Mouse (Mus musculus) left cerebral cortex, adult 9 months (tissue): ENCODE measurements around the gene Dolpp1.
A peak's percentile ranks its signal among the peaks of the same experiment; 100 is the strongest.

Experiments
- DNase-seq, 2 experiments: peaks; one replicate each; pipeline ENCODE4 v3.0.0; 2022; ENCODE audit warnings: low spot score in 2 of 2

Gene Dolpp1

GRCm38 (mm10) chr2:30440701-30441517 is 48.9 kb downstream of the Dolpp1 start:
- peak in 1 of 2 experiments; percentile 77 for DNase-seq

GRCm38 (mm10) chr2:30441518-30442497 is 49.8 kb downstream of the Dolpp1 start:
- peak; percentile 67 to 79 for DNase-seq

- DNase-seq: no peak
Measured at GRCm38 (mm10) chr2:30442498-30442890, 50.4 kb downstream of the Dolpp1 start.

GRCm38 (mm10) chr2:30443281-30443680 is 51.2 kb downstream of the Dolpp1 start:
- no peak for DNase-seq

- DNase-seq: no peak
Measured at GRCm38 (mm10) chr2:30444006-30444405, 52.0 kb downstream of the Dolpp1 start.

GRCm38 (mm10) chr2:30444450-30444849 is 52.4 kb downstream of the Dolpp1 start:
- DNase-seq: no peak

DNA sequence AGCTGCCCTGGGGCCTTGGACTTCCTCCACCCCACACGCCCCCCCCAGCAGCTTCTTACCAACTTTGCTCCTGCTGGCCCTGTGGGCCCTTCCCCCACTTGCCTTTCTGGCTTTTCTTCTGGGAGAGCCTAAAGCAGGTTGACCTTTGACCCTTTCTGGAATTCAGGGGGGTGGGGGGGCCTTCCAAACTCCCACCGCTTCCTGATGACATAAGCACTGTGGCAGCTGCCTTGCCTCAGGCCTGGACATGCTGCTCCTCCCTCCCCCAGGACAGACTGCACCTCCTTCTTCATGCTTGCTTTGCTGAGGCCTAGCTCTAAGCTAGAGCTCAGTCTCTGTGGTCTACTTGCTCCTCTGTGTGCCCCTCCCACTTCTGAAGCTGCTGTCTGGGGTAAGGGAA is 53.3 kb downstream of the Dolpp1 start:
- DNase-seq: no peak

DNA sequence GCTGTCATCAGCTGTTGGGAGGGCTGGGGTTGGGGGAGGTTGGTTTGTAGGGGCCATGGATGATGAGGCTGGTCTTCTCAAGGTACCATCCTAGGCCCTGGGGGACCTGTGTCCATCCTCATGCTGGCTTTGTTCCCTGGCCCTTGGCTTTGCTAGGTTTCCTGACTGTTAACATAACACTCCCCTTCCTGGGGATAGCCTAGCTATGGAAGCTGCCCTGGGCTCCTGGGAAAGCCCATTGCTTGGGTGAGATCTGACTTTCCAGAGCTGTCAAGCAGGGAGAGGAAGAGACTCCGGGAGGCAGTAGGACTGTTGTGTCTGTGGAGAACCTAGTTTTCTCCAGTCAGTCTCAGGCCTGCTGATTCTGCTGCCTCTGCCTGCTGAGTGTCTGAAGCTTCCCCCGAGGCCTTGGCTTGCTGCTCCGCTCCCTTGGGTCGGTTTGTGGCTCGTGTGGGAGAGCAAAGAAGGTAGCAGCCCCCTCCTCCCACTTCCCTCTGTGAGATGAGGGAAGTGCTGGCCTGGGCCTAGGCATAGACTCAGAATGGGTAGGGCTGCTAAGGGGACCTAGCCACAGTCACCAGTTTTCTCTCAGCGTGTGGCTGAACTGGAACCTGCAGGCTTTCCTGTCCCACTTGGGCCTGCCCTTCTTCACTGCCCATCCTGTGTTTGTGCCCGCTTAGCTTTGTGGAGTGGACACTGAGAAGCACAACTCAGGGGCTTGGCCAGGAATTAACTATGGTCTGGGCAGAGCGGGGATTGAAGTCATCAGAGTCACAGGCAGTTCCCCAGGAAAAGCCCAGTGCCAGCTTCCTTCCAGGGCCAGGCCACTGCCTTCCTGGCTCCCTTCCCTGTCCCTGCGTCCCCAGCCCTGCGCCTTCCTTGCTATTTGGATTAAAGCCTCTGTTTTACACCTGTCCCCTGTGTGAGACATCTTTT is 55.1 kb downstream of the Dolpp1 start:
- no peak for DNase-seq

DNA sequence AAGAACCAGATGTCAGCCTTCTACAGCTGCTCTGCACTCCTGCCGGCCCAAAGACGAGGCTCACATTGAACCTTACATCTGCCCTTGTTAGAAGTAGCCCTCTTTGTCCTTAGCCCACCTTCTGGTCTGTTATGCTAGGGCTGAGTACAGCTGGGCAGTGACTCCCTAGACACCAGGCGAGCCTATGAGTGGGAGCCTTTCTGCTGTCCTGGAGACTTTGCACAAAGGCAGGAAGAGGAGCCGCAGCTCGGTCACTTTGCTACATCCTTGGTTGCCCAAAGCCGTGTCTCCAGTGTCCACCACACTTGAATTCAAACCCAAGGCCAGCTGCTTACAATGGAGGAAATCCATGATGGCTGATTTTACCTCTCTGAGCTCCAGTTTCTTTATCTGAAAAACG is 56.3 kb downstream of the Dolpp1 start:
- DNase-seq: no peak
